Mouse (Mus musculus) layer of hippocampus, postnatal 10 days (tissue): ENCODE measurements around the gene Islr. TPM values are rescaled to one million over a fixed set of nuclear protein-coding genes. Genes with fewer than 3 reads are reported as not detected.

Source experiments
- DNase-seq, 2 experiments: peaks; one replicate each; pipeline ENCODE4 v3.0.0; 2021; ENCODE audit warnings: low spot score in 2 of 2
- total RNA-seq, 2 experiments: library from RNA; stranded (reverse); gene quantifications; 2 replicates each; pipeline ENCODE4 v1.2.3; 2021

The Islr gene
- total RNA-seq, 2 experiments from 2014 or later: 16.4 to 18.1 TPM

DNA sequence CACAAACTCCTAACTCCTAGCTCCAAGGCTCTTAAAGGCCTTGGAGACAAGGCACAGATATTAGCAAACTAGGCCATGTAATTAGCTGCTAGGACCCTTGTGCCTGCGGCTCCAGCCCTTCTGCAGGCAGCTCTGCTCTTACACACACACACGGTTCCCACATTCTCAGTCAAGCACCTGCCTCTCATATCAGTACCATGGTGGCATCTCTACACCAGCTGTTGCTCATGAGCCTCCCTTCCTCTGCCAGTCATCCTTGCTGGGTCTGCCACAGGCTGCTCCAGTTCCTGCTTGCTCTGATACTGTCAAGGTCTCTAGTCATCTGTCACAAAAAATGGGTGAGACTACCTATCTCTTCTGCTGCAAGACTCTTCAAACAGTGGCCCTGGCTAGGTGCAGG lies 20.2 kb upstream of the Islr start:
- no peak for DNase-seq

- peak; percentile 32 to 53 for DNase-seq
These were observed 16.3 kb upstream of the Islr start for GRCm38 (mm10) chr9:58220218-58220903.

DNA sequence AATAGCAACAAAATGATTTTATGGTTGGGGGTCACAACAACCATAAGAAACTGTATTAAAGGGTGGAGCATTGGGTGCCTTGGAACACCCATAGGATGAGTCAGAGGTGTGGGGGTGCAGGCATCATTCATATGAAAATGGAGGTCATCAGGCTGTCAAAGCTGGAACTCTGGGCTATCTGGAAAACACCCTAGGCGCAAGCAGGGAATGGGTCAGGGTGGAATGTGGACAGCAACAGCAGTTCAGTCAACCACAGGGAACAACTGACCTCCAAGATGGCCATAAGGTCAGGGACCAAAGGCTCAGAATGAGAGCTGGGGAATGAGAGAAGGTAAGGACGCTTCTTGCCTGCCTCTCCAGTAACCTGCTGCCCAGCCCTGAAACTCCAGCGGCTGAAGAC lies 14.4 kb upstream of the Islr start:
- no peak for DNase-seq

DNA sequence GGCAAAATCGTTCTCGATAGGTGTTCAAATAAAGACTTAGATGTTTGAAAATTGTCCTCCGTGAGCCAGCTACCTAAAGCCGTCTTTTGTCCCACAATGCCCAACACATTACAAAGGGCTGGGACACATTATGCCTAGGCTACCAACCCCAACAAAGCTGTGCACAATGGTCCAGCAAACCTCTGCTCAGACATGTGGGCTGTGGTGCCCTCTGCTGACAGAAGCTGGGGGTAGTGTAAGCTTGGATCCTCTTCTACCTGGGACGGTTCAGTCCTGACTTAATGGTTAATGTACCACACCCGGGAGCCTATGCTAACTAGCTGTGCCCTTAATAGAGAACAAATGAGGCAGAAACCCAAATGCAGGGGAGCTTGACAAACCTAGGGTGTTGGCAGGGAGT lies 12.3 kb upstream of the Islr start:
- peak; percentile 46 to 54 for DNase-seq

DNA sequence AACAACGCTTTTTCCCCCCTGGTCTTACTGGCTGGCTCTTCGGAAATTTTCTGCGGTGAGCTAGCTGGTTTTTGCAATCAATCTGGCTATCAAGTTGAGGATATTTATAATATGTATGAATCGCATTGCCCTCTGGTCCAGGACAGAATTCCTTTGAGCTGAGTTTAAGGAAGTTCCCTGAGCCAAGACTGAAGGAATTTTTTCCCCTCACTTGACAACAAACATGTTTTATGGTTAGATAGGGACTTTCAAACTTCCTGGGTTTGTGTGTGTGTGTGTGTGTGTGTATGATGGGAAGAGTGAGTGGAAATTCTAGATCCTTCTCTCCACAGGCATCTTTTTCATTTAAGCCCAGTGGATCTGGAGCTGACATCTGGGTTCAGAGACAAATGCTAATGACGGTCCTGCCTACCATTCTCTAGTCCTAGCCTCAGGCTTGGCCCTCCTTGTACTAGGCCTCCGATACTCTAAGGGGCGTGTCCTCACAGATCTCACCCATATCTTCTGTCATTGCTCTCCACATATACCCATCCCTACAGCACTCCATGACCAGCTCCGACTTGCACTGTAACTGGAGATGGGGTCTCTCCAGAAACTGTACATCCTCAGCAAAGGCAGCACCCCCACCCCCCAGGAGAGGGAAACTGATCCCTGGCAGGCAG lies 10.5 kb upstream of the Islr start:
- DNase-seq: no peak

DNA sequence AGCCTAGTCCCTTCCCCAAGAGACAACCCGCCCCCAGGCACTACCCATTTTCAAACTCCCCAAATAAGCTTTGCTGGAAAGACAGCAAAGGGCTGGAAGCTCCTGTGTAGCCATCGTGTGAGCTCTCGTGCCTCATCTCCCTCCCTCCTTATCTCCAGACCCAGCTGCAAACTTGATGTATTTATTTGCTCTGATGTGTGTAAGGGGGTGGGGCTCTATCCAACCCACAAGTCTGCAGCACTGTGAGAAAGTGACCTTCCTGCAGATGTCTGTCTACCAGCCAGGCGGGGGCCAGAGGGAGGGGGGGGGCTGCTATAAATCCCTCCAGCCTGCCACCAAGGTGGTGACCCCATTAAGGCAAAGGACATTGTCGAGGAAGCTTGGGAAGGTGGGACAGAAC lies 9.8 kb upstream of the Islr start:
- DNase-seq: no peak

GRCm38 (mm10) chr9:58213377-58213776 lies 9.3 kb upstream of the Islr start:
- DNase-seq: no peak

- DNase-seq: no peak
These were observed 6.2 kb upstream of the Islr start for GRCm38 (mm10) chr9:58210304-58210627.

- DNase-seq: no peak
These were observed 5.6 kb upstream of the Islr start for GRCm38 (mm10) chr9:58209462-58210303.

DNA sequence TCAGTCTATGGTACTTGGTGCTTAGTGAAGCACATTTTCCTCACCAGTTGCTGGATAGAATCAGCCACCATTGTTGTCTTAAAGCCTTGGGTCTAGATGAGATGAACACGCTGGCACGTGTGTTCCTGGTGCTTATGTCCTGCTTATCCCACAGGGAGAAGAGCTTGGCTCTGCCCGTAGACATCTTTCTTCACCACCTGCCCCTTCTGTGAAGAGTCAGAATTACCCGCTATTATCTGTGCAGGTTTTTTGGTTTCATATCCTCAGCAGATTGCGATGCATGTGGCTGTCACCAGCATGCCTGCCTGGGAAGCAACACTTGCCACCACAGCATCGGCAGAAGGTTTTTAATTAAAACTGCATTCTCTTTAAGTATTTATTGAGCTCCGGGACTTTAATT lies 1.9 kb upstream of the Islr start:
- peak; percentile 38 to 57 for DNase-seq

- peak; percentile 95 to 96 for DNase-seq
These were observed 418 bp upstream of the Islr start for GRCm38 (mm10) chr9:58204448-58205000.

- peak in 1 of 2 experiments; percentile 22 for DNase-seq
These were observed 1.2 kb downstream of the Islr start for GRCm38 (mm10) chr9:58202676-58203453.

GRCm38 (mm10) chr9:58201861-58202549 lies 2.1 kb downstream of the Islr start:
- DNase-seq: peak; percentile 36 to 56

DNA sequence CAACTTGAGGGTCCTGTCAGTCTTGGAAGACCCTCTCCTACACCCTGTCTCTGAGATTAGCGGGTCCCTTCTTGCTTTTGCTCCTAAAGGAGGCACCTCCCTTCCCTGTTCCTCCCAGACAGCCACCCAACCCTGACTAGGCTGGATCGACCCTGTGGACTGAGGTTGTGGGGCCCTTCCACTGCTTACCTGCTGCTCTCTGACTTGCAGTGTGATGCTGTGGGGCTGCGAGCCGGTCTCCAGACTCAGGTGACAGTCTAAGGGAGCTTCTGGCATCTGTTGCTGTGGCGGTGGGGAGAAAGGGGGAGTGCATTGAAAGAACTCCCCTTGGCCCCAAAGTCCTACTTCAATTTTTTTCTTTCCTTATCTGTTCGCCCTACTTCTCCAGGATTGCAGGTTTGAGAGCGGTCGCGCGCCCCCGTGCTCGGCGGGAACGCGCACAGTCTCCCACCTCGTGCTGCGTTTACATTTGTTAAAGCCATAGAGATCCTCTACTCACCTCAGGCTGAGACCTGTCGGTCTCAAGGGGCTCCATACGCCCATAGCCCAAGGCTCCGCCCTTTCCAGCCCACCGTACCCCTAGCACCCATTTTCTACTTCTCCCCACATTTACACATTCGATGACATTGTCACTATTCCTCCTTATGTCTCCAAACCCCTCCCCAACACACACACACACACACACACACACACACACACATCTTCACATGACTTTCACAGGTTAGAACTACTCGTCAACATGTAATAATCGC lies 2.8 kb downstream of the Islr start:
- DNase-seq: peak; percentile 50 to 55

- peak; percentile 18 to 28 for DNase-seq
These were observed 3.6 kb downstream of the Islr start for GRCm38 (mm10) chr9:58200270-58201090.

GRCm38 (mm10) chr9:58199381-58200269 lies 4.5 kb downstream of the Islr start:
- peak; percentile 38 to 43 for DNase-seq

- DNase-seq: peak; percentile 48 to 67
These were observed 5.2 kb downstream of the Islr start for GRCm38 (mm10) chr9:58198801-58199371.
